Mouse (Mus musculus) bone marrow, adult 2 months (tissue): ENCODE measurements at regions not wholly inside any gene's neighbourhood (a gene's known extent, or its start where the extent isn't known, plus 50 kb on each side); places are given as distances from the start of the nearest gene placed in this dataset.

Source experiments
- CTCF ChIP-seq: fragments of 200-500 bp; IDR thresholded peaks from 2 replicates; pipeline ENCODE4 v1.5.1; 2011; ENCODE audit warnings: low read length, control low read depth; ENCODE audit not compliant: control insufficient read depth, insufficient read depth
- POLR2A ChIP-seq: fragments of 200-500 bp; IDR thresholded peaks from 2 replicates; pipeline ENCODE4 v1.6.1; 2011; ENCODE audit warnings: low read depth, mild to moderate bottlenecking, control low read depth, low read length, borderline replicate concordance; ENCODE audit not compliant: control insufficient read depth

DNA sequence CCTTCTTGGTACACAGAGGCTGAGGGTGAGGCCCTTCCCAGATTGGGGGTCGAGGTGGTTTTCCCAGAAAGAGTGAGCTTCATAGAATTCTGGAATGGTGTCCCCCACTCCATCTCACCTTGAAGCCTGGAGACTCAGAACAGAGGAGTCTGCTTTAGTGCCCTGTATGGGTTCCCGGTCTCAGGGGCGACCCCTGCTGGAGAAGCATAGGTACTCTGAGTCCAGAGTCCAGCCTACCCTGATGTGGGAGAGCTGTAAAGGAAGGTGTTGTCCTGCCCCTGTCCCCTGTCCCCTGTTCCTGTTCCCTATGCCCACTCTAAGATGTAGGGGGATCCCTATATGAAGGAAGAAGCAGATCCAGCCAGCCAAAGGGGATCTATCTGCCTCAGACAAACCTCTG, 111.9 kb downstream of the Olfm1 start:
- TF ChIP-seq CTCF, result peak; percentile 73
- TF ChIP-seq POLR2A, result no peak
